Mouse (Mus musculus): ENCODE measurements around the gene Myog.

Myog gene

DNA sequence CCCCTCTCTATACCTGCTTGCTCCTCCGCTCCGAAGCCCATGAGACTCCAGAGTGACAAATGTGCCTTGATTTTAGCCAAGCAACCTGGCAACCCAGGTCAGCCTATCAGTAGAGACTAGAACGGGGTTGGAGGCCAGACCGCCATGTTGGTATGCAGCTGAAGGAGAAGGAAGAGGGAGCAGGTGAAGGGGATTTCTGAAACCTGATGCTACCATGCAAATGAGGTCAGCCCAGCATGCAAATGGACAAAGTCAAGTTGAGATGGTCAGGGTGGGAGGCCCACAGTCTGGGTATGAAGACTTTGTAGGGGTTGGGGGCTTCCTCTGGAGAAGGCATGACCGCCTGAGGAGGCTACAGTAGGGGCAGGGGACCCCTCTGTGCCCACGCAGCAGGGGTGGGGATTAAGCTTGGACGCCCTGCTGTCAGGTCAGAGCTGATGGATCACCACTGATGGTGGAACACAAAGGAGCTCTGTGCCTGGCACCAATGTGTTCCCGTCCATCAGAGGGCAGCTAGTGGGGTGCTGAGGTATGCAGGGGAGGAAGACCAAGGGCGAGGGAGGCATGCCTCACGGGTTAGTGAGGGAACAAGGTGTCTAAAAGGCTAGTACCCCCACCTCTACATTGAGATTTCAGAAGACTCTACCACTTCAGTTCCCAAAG, 4.2 kb upstream of the Myog start:
- no peak for DNase-seq (ENCODE audit: low spot score in 2 of 2)

DNA sequence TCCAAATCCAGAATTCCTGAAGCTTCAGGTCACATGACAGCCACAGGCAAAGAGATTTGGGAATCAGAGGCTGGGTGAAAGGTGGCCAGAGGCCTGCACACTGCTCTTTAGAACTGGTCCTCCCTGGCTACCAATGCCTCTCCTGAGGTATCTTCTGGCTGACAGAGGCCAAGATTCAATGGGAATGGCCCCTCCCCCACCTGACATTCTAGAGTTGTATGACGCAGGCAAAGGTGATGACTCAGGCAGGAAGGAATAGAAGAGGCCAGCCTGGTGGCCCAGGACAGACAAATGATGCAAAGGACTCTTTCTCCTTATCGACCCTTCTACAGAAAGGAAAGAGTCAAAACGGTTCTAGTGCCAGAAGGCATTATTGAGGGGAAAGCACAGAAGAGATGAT, 1.6 kb upstream of the Myog start:
- DNase-seq (ENCODE audit: low spot score in 2 of 2), result no peak

DNA sequence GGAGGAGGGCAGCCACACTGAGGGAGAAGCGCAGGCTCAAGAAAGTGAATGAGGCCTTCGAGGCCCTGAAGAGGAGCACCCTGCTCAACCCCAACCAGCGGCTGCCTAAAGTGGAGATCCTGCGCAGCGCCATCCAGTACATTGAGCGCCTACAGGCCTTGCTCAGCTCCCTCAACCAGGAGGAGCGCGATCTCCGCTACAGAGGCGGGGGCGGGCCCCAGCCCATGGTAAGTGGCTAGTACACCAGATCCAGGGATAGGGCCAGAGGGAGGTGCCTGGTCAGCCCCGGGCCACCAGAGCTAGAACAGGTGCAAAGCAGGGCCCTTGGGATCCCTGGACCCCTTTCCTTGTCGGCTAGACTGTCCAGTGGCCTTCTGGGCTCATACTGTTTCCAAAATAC, 511 bp downstream of the Myog start:
- DNase-seq (ENCODE audit: low spot score in 2 of 2), result no peak

DNA sequence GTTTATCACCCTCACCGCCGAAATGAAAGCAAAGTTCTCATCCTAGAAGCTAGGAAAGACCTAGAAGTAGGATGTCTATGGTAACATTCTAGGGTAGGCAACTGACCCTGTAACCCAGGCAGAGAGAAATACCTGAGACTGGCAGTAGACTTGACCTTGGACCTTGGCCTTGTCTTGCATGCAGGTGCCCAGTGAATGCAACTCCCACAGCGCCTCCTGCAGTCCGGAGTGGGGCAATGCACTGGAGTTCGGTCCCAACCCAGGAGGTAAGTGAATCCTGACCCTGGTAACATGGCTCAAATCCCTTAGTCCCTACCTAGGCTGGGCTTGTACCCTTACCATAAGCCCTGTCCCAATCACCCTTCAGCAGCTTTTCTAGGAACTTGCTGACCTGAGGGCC, 1.1 kb downstream of the Myog start:
- DNase-seq (ENCODE audit: low spot score in 2 of 2), result no peak

DNA sequence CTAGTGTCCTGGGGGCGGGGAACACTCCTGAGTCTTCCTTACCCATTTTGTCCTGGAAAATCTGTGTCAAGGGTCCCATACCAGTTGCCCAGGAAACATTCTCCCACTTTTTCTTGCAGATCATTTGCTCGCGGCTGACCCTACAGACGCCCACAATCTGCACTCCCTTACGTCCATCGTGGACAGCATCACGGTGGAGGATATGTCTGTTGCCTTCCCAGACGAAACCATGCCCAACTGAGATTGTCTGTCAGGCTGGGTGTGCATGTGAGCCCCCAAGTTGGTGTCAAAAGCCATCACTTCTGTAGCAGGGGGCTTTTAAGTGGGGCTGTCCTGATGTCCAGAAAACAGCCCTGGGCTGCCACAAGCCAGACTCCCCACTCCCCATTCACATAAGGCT, 1.8 kb downstream of the Myog start:
- DNase-seq (ENCODE audit: low spot score in 2 of 2), result no peak

DNA sequence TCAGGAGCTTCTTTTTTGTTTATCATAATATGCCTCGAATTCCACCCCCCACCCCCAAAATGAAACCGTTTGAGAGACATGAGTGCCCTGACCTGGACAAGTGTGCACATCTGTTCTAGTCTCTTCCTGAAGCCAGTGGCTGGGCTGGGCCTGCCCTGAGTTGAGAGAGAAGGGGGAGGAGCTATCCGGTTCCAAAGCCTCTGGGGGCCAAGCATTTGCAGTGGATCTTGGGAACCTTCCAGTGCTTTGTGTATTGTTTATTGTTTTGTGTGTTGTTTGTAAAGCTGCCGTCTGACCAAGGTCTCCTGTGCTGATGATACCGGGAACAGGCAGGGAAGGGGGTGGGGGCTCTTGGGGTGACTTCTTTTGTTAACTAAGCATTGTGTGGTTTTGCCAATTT, 2.3 kb downstream of the Myog start:
- DNase-seq (ENCODE audit: low spot score in 2 of 2), result no peak

DNA sequence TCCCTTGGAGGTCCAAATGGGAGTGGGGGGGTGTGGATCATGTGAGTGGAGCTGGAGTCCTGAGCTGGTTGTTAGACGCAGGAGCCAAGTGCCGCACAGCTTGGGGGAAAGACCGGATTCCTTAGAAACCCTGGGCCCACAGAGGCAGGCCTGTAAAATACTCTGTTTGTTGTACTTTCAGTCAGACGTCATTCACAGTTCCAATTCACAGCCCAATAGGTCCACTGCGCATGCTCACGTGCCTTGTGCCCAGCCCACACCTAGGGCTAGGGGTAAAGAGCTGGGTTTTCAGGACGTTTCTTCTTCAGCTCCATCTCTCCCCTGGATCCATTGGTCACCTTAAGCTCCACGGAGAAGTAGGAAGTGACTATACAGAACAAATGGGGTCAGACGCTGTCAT, 2.8 kb downstream of the Myog start:
- DNase-seq (ENCODE audit: low spot score in 2 of 2), result no peak

DNA sequence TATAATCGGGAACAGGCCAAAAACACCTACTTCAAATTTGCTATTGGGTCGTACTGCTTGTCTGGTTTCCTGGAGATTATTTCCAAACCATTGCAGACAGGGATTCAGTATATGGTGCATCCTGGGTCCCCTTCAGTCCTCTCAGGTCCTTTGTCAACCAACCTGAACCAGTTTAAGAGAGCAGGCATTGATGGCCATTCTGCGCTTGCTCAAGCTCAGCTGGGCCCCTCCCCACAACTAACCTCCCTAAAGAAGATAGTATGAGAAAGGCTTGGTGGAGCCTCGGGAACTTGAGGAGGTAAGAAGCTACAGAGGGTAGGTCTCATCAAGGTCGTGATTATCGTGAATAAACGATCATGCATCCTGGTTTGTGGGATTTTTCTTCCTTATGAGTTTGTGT, 3.5 kb downstream of the Myog start:
- no peak for DNase-seq (ENCODE audit: low spot score in 2 of 2)

DNA sequence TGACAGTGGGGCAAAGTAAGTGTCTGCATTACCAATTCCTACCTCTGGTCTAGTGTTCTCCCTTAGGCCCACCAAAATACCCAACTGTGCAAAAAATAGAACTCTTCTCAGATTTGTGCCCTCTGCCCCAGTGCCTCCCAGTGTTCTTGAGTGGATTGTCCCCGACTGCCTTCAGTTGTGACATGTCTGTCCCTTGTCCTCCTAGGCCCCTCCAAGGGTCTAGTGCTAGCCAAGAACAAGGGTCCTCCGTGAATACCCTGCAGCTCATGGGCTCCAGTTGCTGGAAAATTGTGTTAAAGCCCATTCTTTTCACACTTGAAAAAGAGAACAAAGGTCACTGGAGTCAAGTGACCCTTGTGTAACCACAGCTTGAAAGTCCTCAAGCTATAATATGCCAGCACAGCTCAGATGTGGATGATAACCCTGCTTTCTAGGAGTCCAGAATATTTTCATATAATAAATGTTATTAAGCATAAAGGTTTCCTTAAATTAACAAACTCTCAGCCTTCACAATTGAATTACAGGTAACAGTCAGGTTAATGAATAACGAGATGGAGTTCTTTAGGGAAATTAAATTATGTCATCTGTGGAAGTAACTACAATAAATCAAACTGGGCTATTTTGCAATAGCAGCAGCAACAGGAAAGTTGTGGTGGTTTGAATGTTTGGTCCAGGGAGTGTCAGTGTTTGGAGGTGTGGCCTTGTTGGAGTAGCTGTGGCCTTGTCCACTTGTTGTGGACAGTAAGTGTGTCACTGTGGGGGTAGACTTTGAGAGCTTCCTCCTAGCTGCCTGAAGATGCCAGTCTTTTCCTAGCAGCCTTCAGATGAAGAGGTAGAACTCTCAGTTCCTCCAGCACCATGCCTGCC, 4.2 kb downstream of the Myog start:
- no peak for DNase-seq (ENCODE audit: low spot score in 2 of 2)

DNA sequence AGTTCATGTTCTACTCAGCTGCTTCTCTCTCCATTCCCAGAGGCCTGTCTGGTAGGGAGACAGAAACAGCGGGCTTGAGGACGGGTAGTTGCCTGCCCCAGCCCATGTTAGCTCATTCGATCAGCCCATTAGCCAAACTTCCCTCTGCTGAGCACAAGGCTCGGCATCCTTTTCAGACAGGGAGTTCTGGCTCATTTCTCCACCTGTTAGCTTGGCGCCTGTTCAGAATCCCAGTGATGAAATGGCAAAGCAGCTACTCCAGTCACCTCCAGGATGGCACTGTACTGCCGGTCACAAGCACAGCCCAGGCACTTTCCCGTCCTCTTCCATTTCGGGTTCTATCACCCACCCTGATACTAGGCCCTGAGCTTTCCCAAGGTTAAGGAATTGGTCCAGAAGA, 7.5 kb downstream of the Myog start:
- DNase-seq (ENCODE audit: low spot score in 2 of 2), result no peak

DNA sequence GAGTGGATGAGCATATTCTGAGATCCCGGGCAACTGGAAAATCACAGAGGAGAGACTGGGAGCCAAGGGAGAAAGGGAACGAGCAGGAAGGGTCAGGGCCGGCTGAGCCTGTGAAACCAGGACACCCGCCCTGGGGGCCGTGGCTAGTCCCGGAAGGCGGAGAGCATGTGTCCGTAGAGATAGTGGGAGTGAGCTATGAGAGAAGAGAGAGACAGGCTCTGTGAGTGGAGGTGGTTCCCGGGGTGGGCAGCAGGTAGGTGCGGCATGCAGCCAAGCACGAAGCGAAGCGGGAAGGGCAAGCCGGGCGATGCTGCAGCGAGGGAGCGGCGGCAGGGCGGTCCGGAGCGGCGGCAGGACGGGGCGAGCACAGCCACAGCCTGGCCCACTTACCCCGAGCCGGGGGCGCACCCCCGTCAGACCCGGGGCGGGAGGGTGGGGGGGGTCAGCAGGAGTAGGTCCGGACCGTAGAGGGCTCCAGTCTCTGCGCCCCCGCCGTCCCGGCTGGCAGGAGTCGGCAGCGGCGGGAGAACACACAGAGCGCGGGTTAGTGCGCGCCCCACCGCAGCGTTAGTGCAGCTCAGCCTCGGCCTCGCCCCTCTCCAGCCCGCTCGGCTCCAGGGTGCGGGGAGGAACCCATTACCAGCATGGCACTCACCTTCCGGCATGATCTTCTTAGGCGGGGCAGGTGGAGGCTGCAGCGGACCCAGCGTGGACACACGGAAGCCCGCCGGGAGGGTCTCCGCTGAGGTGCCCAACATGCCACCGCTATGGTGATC, 9.0 kb downstream of the Myog start:
- no peak for DNase-seq (ENCODE audit: low spot score in 2 of 2)

DNA sequence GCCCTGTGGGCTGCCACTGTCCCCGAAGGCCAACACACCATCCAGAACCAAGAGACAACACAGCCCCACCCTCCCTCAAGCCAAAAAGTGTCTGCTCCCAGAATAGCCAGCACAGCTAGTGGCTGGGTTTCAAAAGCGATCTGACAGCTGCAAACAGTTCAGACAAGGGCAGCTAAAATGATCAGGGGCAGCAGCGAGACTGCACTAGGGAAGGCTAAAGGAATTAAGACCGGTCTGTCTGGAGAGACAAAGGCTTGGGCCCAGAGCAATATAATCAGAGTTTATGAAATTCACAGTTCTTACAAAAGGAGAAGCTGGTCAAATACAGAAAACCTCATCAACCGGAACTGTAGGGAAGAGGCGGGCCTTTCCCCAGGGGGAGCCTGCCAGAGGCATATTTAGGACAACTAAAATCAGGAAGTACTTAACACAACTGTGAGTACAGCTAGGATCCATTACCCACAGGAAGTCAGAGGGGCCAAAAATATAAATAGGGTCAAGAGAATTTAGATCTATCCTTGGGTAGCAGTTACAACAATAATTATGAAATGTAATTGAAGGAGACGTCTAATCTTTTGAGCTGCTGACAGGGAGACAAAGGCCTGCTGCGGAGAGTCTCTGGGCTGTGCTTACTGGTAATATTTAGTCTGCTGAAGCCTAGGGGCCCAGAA, 12.9 kb downstream of the Myog start:
- DNase-seq (ENCODE audit: low spot score in 2 of 2), result no peak

DNA sequence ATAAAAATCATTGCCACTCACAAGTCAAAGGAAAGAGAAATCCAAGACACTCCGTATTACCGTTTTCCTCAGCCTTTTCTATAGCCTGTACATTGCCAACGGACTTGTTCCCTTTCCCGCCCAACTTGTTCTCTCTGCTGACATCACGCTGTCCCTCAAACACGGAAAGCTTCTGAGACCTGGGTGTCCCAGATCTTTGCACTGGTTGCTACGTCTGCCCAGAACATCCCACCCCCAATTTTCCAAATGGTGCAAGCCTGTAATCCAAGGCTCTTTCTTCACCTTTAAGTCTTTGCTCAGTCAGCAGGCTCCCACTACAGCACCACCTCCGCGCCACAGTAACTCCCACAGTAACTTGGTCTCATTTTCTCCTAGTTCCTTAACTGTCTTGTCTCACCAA, 15.2 kb downstream of the Myog start:
- DNase-seq (ENCODE audit: low spot score in 2 of 2), result no peak

DNA sequence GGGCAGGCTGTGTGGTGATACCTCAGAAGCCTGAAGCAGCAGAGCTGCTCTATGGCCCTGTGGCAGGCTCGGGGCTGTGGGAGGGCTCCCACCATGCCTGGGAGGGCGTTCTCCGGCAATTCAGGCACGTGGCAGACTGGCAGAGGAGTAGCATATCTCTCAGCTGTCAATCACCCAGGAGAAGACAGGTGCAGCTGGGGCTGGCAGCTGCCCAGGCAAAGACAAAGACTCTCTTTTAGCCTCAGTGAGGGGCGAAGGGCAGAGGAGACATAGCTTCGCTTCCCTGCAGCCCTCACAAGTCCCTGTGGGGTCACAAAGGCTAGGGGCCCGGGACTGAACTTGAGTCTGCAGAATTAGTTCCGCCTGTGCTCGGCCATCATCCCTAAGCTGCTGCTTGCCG, 17.6 kb downstream of the Myog start:
- DNase-seq (ENCODE audit: low spot score in 2 of 2), result no peak

DNA sequence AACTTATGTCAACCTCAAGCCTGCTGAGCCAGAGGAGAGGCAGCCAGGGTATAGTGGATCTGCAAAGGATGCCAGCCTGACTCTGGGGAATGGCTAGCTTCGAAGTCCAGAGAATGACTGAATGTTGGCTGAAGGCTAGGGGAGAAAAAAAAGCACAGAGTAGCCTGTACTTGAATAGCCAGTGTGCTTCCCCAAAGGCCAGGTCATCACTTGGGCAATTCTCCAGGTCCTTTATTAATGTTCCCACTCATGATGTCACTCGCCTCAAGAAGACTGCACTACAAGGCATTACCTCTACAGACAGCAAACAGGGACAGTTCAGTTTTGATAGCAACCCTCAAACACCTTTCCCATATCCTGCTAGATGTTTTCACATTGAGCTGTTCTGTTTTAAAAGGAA, 20.5 kb downstream of the Myog start:
- DNase-seq (ENCODE audit: low spot score in 2 of 2), result no peak

DNA sequence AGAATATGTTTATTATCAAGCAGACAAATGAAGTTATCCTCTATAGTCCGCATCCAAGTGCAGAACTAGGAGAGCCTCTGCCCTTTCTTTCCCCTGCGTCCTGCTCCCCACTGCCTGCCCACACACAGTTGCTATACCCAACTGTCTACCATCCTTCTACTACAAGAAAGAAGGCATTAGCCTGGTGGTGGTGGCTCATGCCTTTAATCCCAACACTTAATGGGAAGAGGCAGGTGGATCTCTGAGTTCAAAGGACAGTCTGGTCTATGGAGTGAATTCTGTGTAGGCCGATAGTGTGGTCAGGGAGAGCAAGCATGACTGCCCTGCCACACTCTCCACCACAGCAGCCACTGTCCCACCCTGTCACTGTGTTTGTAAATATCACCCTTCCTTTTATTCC, 20.9 kb downstream of the Myog start:
- no peak for DNase-seq (ENCODE audit: low spot score in 2 of 2)

DNA sequence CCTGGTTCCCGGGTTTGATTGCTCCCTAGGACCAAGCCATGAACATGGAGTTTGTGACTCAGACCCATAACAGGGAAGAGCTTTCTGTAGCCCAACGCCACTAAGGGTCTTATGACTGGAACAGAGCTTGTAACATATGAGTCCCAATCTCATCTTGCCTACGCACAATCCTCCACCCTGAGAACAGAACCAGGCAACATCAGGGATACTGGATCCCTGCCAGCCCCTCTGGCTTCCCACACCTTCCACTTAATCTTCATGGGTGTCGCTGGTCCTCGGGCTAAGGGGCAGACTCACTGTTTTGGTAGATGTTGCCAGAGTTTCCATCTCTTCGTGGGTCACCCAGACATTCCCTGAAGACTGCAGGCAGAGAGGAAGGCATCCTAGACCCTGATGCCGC, 22.0 kb downstream of the Myog start:
- no peak for DNase-seq (ENCODE audit: low spot score in 2 of 2)

DNA sequence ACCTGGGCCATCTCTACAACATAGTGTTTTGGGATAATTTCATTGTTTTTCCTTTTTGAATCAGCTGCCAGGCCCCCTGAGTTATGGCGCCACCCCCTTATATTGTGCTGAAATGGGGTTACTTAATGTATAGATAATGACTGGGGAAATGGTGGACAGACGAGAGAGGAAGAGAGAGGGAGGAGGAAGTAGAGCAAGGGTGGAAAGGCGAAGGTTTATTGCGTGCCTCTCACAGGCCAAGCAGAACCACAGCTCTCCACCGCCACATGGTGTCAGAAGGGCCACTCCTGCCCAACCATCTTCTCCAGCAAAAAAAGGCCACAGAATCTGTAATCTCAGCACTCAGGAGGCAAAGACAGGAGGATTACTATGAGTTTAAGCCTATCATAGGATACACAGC, 25.4 kb downstream of the Myog start:
- DNase-seq (ENCODE audit: low spot score in 2 of 2), result no peak

DNA sequence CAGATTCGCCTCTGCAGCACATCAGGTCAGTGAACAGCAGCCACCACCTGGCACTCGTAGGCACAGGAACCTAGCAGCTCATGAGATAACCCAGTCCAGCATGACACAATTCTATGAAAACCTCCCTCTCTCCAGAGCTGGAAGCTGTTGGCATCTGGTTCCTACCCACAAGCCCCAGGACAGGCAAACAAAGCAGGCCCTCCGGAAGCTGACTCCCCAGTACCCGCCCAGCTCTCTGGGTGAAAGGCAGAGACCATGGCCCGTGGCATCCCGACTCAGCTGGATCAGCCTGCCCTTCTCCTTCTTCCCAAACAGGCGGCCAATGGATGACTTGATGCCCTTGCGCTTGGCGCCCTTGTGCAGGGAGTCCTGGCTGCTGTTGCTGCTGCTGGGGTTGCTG, 26.6 kb downstream of the Myog start:
- no peak for DNase-seq (ENCODE audit: low spot score in 2 of 2)

DNA sequence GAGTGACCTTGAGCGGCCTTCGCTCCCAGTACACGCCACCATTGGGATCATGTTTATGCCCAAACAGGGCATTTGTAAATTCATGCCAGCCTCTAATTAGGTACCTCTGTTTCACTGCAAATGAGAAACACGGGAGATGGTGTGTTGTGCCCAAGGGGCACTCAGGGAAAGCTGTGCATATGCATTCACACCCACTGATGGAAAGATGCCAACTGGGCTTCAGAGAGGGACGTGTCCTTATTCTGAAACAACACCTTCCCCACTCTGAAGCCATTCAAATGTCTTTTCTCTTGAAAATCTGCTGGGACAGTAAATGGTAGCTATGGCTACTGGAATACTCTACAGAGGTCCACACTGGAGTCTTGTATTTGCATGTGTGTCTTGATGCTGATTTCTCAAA, 28.5 kb downstream of the Myog start:
- DNase-seq (ENCODE audit: low spot score in 2 of 2), result no peak

DNA sequence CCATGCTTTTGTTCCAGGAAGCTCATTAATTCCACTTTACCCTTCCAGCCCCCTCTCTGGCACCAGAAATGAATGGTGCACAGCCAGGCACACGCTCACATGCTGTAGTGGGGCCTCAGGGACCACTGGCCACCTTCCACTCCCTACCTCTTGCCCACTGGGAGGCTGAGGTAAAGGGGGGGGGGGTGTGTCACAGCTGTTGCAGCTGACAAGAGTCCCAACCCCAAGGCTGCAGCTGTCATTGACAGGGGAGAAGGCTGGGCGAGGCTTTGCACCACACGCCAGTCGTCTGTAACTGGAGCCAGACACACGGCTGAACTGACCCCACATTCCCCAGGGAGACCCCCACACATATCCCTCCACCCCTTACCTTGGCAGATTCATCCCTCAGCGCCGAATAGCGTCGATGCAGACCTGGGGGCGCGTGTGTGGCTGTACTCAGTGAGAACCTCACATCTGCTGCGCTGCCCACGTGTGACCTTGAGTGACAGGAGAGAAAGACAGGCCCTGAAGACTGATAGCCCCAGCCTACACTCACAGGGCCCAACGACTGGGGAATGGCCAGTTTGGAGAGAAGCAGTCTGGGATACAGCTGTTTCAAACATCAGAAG, 31.0 kb downstream of the Myog start:
- DNase-seq (ENCODE audit: low spot score in 2 of 2), result no peak

DNA sequence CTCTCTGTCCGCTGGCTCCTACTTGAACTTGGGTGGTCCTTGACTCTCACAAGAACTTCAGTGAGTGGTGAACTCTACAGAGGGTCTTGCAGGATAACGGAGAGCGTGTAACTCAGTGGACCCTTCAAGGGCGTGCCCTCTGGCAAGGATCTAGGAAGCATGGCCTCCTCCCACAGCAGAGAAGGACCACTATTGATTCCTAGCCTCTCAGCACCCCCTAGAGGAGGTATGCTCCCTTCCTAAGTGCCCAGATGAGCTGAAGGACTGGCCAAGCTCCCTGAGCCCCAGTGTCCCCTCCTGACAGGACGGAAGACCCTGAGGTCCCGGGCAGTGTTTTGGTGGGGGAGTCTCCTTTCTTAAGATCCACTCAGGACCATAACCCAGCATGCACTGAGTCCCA, 32.8 kb downstream of the Myog start:
- no peak for DNase-seq (ENCODE audit: low spot score in 2 of 2)

All from frontal cortex, postnatal 10 days (tissue).